Mouse (Mus musculus) B cell, adult 62 days (primary cell): Measurements from ENCODE around the gene Gm8251. TPM values are rescaled to one million over a fixed set of nuclear protein-coding genes. Genes with fewer than 3 reads are reported as not detected.

Experiments used
- total RNA-seq: library from RNA; stranded (reverse); gene quantifications from 4 replicates; pipeline ENCODE4 v1.2.4, GENCODE M21; 2023

The Gm8251 gene
- total RNA-seq: 0.09 to 0.26 TPM (median 0.20 TPM) in 4 replicates

GRCm38 (mm10) chr1:44061836-44062235, at the start of gene Gm8251:
TSS of gene Gm8251 (minus strand) at chr1:44061936.

GRCm38 (mm10) chr1:44102259-44102717, 40.6 kb upstream of the Gm8251 start, which contains the start of gene Tex30:
TSS of gene Tex30 (minus strand) at chr1:44102441.

GRCm38 (mm10) chr1:44019934-44020333, 41.8 kb downstream of the Gm8251 start, which contains the start of gene Mettl21c:
TSS of gene Mettl21c (minus strand) at chr1:44020034.

Other genes starting within 250 kb of the Gm8251 start
- gene Uxs1, start 234.1 kb downstream of the Gm8251 start, total RNA-seq: 11.3 to 18.1 TPM (median 12.3 TPM) in 4 replicates
- gene Tpp2, start 128.3 kb downstream of the Gm8251 start, total RNA-seq: 76.3 to 85.7 TPM (median 84.9 TPM) in 4 replicates
- not detected in 4 replicates for gene Mettl21c, start 41.9 kb downstream of the Gm8251 start, total RNA-seq
- 36.9 to 45.6 TPM (median 40.0 TPM) in 4 replicates for gene Tex30, start 40.5 kb upstream of the Gm8251 start, total RNA-seq
- gene Kdelc1, start 56.9 kb upstream of the Gm8251 start, total RNA-seq: 2.8 to 4.2 TPM (median 3.4 TPM) in 4 replicates
- 2.6 to 6.0 TPM (median 4.6 TPM) in 4 replicates for gene Bivm, start 57.0 kb upstream of the Gm8251 start, total RNA-seq
- 24.3 to 29.5 TPM (median 25.1 TPM) in 4 replicates for gene Ercc5, start 85.8 kb upstream of the Gm8251 start, total RNA-seq
- not detected in 4 replicates for gene Mettl21e, start 157.0 kb upstream of the Gm8251 start, total RNA-seq